Mouse (Mus musculus): ENCODE results near the gene F2r. TPM values are rescaled to one million over a fixed set of nuclear protein-coding genes. Genes with fewer than 3 reads are reported as not detected.

F2r gene
- 10 to 100 TPM; 21.6 to 23.1 TPM for total RNA-seq (2021)

DNA sequence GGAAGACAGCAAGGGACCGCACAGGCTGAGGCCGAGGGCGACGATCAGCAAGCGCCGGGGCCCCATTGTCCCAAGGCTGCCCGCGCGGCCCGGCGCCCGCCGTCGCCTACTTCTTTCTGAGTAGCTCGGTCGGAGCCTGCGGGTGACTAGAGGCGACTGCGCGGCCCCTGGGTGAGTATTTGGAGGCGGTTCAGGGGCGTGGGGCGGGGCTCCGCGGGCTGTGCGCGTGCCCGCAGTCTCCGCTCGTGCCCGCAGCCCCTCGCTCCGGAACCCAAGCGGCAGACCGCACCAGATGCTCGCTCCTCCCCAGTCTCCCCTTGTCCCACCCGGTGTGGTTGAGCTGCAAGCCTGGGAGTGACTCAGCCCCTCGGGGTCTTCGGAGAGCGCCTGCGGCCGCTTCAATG is at the start of gene F2r:
Gene F2r, minus strand, starts transcription at position 179 of the 404 bp plus-strand sequence.
- intact Hi-C loops (cut with DNase I), result loop anchor here (2.0 to 5.0 kb wide), 2 partner anchors 22 to 49 kb away; no protein-coding TSS in a partner anchor
- DNase-seq (ENCODE audit: low spot score), result peak; percentile 83

DNA sequence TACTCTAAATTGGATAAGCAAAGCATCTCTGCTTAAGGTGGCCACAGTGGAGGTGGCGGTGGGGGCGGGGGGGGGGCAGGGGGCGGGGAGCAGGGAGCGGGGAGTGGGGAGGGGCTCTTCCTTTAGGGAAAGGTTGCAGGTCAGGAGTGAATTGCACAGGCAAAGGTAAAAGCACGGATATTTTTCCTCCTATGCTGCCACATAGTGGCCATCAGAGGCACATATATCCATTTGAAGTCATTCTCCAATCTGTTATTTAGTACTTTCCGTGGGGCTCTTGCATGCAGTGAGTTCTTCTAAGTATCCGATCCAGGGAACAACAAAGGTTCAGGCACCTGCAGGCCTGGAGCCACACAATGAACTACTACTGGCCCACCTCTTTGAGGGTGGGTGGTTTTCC is 49.0 kb upstream of the F2r start:
- no peak for DNase-seq (ENCODE audit: low spot score)

DNA sequence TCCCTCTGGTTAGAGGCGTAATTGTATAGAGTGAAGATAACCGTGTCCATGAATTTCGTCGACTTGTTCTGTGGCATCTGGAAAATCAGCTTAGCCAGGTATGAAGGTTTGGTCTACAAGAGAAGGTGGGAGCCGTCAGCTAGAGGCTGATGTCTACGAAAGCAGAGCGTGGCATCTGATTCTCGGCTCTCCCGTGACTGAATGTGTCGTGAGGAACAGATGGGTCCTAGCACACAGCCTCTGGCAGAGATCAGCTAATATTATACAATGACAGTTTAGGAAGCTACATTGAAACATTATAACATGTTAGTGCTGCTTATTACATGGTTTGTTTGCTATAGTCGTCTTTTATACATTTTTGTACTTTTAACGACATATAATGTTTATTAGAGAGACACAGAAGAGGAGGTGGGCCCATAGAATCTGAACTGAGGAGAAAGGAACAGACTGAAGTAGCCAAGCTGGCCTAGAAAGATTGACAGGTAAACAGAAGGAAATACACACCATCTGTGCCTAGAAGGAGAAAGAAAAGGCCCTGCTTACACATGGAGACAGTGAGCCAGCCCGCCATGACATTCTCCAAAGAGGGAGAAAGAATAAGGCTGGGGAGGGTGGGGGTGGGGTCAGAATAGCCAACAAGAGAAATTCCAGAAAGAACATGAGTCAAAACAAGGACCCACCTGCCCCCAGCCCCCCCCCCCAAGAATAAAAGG is 47.5 kb upstream of the F2r start:
- no peak for DNase-seq (ENCODE audit: low spot score)
- intact Hi-C loops (cut with DNase I), result loop anchor here (5.0 to 10.0 kb wide), 2 partner anchors 48 to 281 kb away; partner anchors contain the start of gene F2r

More for the DNA sequence above, 49.0 kb upstream of the F2r start:
- intact Hi-C loops (cut with DNase I), result loop anchor here (1.0 to 10.0 kb wide), 4 partner anchors 50 to 282 kb away; partner anchors contain the start of gene F2r

GRCm38 (mm10) chr13:95663834-95664233 is 45.5 kb upstream of the F2r start:
- intact Hi-C loops (cut with DNase I), result loop anchor here (10.0 kb wide), 1 partner anchor 279 kb away; no protein-coding TSS in a partner anchor
- no peak for DNase-seq (ENCODE audit: low spot score)

- intact Hi-C loops (cut with DNase I), result no loop called here
- DNase-seq (ENCODE audit: low spot score), result no peak
Observed at GRCm38 (mm10) chr13:95659432-95659831, 41.1 kb upstream of the F2r start.

DNA sequence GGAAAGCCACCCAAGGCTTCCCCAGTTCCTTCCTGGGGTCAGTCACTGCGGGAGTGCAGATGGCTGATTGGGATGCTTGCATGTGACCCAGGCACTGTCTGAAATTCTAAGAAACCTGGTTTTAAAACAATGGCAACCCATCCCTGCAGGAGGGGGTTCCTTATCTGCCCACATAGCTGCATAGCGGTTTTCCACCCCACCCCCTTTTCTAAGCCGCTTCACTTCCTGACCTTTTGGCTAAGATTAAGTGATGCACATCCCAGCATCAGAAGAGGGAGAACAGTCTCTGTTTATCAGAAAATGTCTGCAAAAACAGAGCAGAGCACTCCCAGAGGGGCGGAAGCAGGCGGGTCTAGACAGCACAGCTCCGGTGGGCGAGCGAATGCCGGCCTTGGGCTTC is 38.9 kb upstream of the F2r start:
- no peak for DNase-seq (ENCODE audit: low spot score)
- intact Hi-C loops (cut with DNase I), result no loop called here

DNA sequence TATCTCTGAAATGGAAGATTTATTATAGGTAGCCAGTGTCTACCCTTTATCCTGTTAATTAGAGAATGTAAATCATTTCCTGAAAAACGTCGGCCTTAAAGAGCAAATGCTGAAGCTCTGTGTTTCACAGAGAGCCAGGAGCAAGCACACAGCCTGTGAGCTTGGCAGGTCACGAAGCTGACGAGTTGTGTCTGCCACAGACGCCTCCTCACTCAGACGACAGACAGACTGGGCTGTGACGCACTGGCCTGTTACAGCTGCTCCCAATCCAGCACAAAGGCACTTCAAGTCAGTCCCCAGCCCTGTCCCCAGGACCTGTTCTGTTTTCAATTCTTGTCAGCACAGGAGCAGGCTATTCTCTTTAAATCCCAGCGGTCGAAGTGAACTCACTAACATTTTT is 37.0 kb upstream of the F2r start:
- no peak for DNase-seq (ENCODE audit: low spot score)
- intact Hi-C loops (cut with DNase I), result no loop called here

DNA sequence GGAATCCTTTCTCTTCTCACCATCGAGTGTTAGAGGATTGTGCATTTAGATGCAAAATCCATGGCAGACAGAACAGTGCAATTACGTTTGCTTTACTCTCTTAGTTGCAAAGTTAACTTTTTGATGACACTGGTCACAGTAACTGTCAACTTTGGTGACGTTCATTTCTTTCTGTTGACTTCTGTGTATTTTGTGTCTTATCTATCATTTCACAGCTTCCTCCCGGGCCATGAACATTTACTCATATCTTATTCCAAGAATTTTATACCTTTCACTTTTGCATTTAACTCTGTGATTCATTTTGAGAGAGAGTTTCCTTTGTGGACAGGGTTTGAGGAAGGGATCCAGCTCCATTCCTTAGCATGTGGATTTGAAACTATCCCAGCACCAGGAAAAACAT is 35.4 kb upstream of the F2r start:
- intact Hi-C loops (cut with DNase I), result no loop called here
- no peak for DNase-seq (ENCODE audit: low spot score)

GRCm38 (mm10) chr13:95651870-95652668 is 33.8 kb upstream of the F2r start:
- intact Hi-C loops (cut with DNase I), result no loop called here
- no peak for DNase-seq (ENCODE audit: low spot score)

DNA sequence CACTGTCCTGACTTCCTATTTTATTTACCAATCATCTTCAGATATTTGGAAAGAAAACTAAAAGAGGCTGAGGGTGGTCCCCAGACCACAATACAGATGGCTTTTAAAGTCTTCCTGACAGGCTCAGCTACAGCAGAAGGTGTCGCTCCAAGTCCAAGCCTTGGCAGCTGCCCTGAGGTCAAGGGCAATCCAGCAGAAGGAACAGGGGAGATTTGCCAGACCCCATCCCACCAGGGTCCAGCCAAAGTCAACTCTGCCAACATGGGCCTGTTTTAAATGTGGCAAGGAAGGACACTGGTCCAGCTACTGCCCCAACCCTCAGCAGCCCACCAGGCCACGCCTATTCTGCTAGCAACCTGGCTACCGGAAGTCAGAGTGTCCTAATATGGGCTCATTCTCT is 31.7 kb upstream of the F2r start:
- intact Hi-C loops (cut with DNase I), result no loop called here
- no peak for DNase-seq (ENCODE audit: low spot score)

DNA sequence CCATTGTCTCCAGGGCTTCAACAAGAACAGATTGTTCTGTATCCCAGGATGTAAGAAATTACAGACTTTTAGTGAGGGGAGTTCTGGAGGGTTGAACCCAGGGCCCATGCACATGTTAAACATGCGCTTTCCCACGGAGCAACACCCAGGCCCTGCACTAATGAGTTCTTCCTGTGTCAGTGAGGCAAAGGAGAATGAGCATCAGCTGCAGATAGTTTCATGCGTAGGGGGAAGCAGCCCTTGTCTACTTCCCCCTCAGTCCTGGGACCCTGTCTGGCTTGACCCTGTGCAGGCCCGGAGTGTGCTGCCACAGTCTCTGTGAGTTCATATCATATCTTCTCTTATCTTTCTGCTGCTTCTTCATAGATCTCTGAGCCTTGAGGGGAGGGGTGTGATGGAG is 29.0 kb upstream of the F2r start:
- intact Hi-C loops (cut with DNase I), result no loop called here
- no peak for DNase-seq (ENCODE audit: low spot score)

GRCm38 (mm10) chr13:95646687-95647111 is 28.4 kb upstream of the F2r start:
- no peak for DNase-seq (ENCODE audit: low spot score)
- intact Hi-C loops (cut with DNase I), result no loop called here

GRCm38 (mm10) chr13:95643740-95644139 is 25.5 kb upstream of the F2r start:
- no peak for DNase-seq (ENCODE audit: low spot score)
- intact Hi-C loops (cut with DNase I), result no loop called here

DNA sequence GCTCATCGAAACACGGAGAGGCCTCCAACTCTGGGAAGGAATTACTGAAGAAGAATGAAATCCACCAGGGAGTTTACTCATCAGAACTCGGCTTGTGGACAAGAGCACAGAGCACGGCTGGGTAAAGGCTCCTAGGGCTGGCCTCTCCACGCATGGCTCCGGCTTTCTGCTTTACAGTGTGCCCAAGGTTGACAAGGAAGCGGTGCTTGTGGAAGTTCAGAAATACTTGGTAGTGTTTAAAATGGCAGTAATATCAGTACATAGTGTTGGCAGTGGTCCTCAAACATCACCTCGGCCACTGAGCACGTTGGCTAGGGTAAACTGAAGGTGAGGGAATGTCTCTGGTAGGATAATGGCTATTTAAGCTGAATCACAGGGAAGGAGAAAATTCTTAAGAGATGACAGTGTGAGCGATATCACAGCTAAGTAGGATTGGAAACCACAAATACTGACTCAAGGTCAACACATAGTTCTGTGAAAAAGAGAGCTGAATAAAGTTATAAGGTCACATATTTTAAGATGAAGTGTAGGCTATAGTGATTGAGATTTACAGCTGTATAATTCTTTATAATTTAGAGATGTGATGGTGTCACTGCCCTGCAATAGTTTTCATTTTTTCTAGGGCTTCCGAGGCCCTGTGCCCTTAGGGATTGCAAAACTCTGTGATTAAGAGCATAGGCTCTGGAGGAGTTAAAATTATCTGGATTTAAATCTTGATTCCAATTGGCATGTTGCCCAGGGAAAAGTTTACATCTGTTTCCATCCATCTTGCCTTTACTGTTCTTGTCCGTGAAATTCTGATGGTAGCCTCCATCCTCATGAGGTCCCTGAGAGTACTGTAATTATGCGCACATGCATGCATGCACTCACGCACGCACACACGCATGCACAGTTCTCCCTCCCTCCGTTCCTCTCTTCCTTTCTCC is 23.0 kb upstream of the F2r start:
- intact Hi-C loops (cut with DNase I), result loop anchor here (2.0 kb wide), 1 partner anchor 23 kb away; the partner anchor contains the start of gene F2r
- no peak for DNase-seq (ENCODE audit: low spot score)

- intact Hi-C loops (cut with DNase I), result loop anchor here (2.0 kb wide), 1 partner anchor 22 kb away; the partner anchor contains the start of gene F2r
- no peak for DNase-seq (ENCODE audit: low spot score)
Observed at GRCm38 (mm10) chr13:95640408-95640807, 22.1 kb upstream of the F2r start.

- intact Hi-C loops (cut with DNase I), result loop anchor here (2.0 kb wide), 1 partner anchor 21 kb away; the partner anchor contains the start of gene F2r
- no peak for DNase-seq (ENCODE audit: low spot score)
Observed at GRCm38 (mm10) chr13:95639336-95640116, 21.2 kb upstream of the F2r start.

DNA sequence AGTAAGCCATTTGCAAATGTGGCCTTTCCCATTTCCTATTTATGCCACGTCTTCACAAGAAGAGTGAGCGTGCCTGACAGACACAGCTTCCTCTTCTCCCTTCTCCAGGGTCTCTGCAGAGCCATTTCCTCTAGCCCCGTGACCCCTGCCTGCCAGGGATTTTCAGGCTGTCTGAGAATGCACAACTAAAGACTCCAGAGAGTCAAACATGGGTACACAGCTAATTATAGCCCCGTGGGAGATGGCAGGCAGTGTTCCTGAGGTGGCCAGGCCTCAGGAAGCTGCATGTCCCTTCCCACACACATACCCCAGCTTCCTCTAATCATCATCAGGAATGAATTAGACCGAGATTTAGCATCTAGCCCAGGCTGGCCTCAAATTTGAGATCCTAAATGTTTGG is 20.6 kb upstream of the F2r start:
- intact Hi-C loops (cut with DNase I), result no loop called here
- no peak for DNase-seq (ENCODE audit: low spot score)

DNA sequence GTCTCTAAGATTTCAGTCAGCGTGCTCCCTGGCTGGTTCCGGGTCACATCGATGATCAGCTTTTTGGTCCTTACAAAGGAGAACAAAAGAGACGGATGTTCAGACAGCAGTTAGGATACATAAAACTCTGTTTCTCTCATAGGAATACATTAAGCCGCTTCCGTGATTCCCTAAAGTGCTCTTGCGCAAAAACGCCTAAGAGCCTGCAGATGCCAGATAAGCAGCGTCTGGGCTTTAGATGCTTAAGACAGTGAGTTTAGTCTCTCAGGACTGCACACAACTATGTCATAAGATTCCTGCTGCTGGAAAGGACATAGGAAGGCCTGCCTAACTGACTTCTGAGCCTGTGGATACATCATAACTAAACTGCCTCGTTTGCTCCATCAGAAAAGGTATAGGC is 19.4 kb upstream of the F2r start:
- DNase-seq (ENCODE audit: low spot score), result no peak
- intact Hi-C loops (cut with DNase I), result no loop called here

DNA sequence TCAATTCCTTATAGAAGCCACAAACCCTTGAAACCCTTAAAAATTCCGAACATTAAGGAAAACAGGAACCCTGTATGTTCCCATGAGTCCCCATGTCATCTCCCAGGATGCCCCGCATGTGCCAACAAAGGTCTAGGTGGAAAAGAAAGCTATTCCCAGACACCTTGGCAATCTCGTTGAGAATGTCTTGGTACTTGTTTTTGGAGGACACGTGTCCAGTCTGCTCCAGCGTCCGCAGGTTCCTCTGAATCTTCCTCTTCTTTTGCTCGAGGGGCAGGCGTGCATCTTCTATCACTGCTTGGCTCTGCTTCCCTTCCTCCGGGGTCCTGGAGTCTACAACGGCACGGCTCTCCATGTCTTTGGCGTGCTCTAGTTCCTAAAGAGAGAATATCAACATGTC is 17.0 kb upstream of the F2r start:
- intact Hi-C loops (cut with DNase I), result no loop called here

More for the DNA sequence above, 17.0 kb upstream of the F2r start:
- DNase-seq (ENCODE audit: low spot score), result no peak

Measured in heart, postnatal 25 days (tissue).